Mouse (Mus musculus): Measurements from ENCODE around the gene Gm11168. TPM values are rescaled to one million over a fixed set of nuclear protein-coding genes. Genes with fewer than 3 reads are reported as not detected.
A peak's percentile ranks its signal among the peaks of the same experiment; 100 is the strongest.
"Not testable (repeated sequence)": the region's sequence is repeated elsewhere in the genome, so short reads cannot be mapped to it uniquely, and the experiment has no call there.

Gm11168 gene
- under 1 TPM in 1 of 2 experiments, not detected in 1; 0.48 TPM for total RNA-seq (2021)
- long read RNA-seq, experiment 1, result 0 reads
- long read RNA-seq, experiment 2, result 0 reads

GRCm38 (mm10) chr9:3002794-3003396 is at the start of gene Gm11168:
Gene Gm11168, plus strand, starts transcription at chr9:3003346.
- DNase-seq (ENCODE audit: low spot score in 2 of 2), result peak; percentile 4 to 18

GRCm38 (mm10) chr9:3000445-3000972 is 2.6 kb upstream of the Gm11168 start, which contains the start of gene Gm10722:
Gene Gm10722, plus strand, starts transcription at chr9:3000922.
- peak in 1 of 2 experiments; percentile 6 for DNase-seq (ENCODE audit: low spot score in 2 of 2)

- not testable (repeated sequence) for DNase-seq (ENCODE audit: low spot score in 2 of 2)
Measured at GRCm38 (mm10) chr9:3001006-3001405, 2.1 kb upstream of the Gm11168 start.

- peak; percentile 94 to 100 for DNase-seq (ENCODE audit: low spot score in 2 of 2)
Measured at GRCm38 (mm10) chr9:3001948-3002659, 1.0 kb upstream of the Gm11168 start.

GRCm38 (mm10) chr9:3006179-3006578 is 3.0 kb downstream of the Gm11168 start:
- DNase-seq (ENCODE audit: low spot score in 2 of 2), result not testable (repeated sequence)

- DNase-seq (ENCODE audit: low spot score in 2 of 2), result not testable (repeated sequence)
Measured at GRCm38 (mm10) chr9:3006636-3007035, 3.5 kb downstream of the Gm11168 start.

GRCm38 (mm10) chr9:3007272-3007671 is 4.1 kb downstream of the Gm11168 start:
- DNase-seq (ENCODE audit: low spot score in 2 of 2), result not testable (repeated sequence)

- DNase-seq (ENCODE audit: low spot score in 2 of 2), result not testable (repeated sequence)
Measured at GRCm38 (mm10) chr9:3009331-3009730, 6.2 kb downstream of the Gm11168 start.

- not testable (repeated sequence) for DNase-seq (ENCODE audit: low spot score in 2 of 2)
Measured at GRCm38 (mm10) chr9:3012054-3012621, 9.0 kb downstream of the Gm11168 start.

- DNase-seq (ENCODE audit: low spot score in 2 of 2), result not testable (repeated sequence)
Measured at GRCm38 (mm10) chr9:3012733-3013279, 9.7 kb downstream of the Gm11168 start, which contains the start of gene Gm10721. Gene Gm10721, plus strand, starts transcription at chr9:3013140.

- DNase-seq (ENCODE audit: low spot score in 2 of 2), result not testable (repeated sequence)
Measured at GRCm38 (mm10) chr9:3015354-3015753, 12.2 kb downstream of the Gm11168 start, which contains the start of gene Gm10720. Gene Gm10720, plus strand, starts transcription at chr9:3015654.

- peak in 1 of 2 experiments; percentile 10 for DNase-seq (ENCODE audit: low spot score in 2 of 2)
Measured at GRCm38 (mm10) chr9:3015896-3016295, 12.8 kb downstream of the Gm11168 start.

GRCm38 (mm10) chr9:3017108-3017507 is 14.0 kb downstream of the Gm11168 start, which contains the start of gene Gm10719:
Gene Gm10719, plus strand, starts transcription at chr9:3017408.
- DNase-seq (ENCODE audit: low spot score in 2 of 2), result not testable (repeated sequence)

GRCm38 (mm10) chr9:3018944-3019343 is 15.8 kb downstream of the Gm11168 start:
- peak; percentile 32 to 100 for DNase-seq (ENCODE audit: low spot score in 2 of 2)

- DNase-seq (ENCODE audit: low spot score in 2 of 2), result peak; percentile 38 to 99
Measured at GRCm38 (mm10) chr9:3019835-3020727, 16.9 kb downstream of the Gm11168 start.

- not testable (repeated sequence) for DNase-seq (ENCODE audit: low spot score in 2 of 2)
Measured at GRCm38 (mm10) chr9:3022316-3023008, 19.3 kb downstream of the Gm11168 start.

GRCm38 (mm10) chr9:3023312-3023984 is 20.3 kb downstream of the Gm11168 start, which contains the start of gene Gm10718:
Gene Gm10718, plus strand, starts transcription at chr9:3023547.
- DNase-seq (ENCODE audit: low spot score in 2 of 2), result peak in 1 of 2 experiments; percentile 36

GRCm38 (mm10) chr9:3023985-3024648 is 21.0 kb downstream of the Gm11168 start:
- DNase-seq (ENCODE audit: low spot score in 2 of 2), result not testable (repeated sequence)

Data from adrenal gland, postnatal 4 days (tissue).